Mouse (Mus musculus) liver, embryonic 11.5 days (tissue): ENCODE data around the gene Efcc1. TPM values are rescaled to one million over a fixed set of nuclear protein-coding genes. Genes with fewer than 3 reads are reported as not detected.

Experiments
- ATAC-seq: fragments of 200-750 bp; cut with Nextera tagmentation; replicated peaks from 2 replicates; pipeline ENCODE4 v1.8.0; 2017; ENCODE audit warnings: moderate number of reproducible peaks, mild to moderate bottlenecking, moderate TSS enrichment, moderate library complexity; ENCODE audit not compliant: low FRiP score
- DNase-seq: peaks from one replicate; pipeline ENCODE4 v3.0.0-alpha.2; 2017; ENCODE audit warnings: low spot score
- H3K27ac ChIP-seq: fragments of 300-500 bp; sonication (generic); 2 replicates; pipeline ENCODE4 v1.5.1; 2014; ENCODE audit warnings: mild to moderate bottlenecking, low read depth, low read length, control low read depth
- H3K27me3 ChIP-seq: fragments of 300-500 bp; sonication (generic); replicated peaks from 2 replicates; pipeline ENCODE4 v1.6.1; 2014; ENCODE audit warnings: low read length, mixed read lengths; ENCODE audit not compliant: control insufficient read depth, insufficient read depth
- H3K36me3 ChIP-seq: fragments of 300-500 bp; sonication (generic); 2 replicates; pipeline ENCODE4 v1.6.1; 2014; ENCODE audit warnings: mild to moderate bottlenecking, low read length, moderate library complexity, mixed read lengths; ENCODE audit not compliant: control insufficient read depth, insufficient read depth
- H3K4me1 ChIP-seq: fragments of 300-500 bp; sonication (generic); replicated peaks from 2 replicates; pipeline ENCODE4 v1.6.1; 2014; ENCODE audit warnings: low read length, mixed read lengths; ENCODE audit not compliant: control insufficient read depth, insufficient read depth
- H3K4me2 ChIP-seq: fragments of 300-500 bp; sonication (generic); 2 replicates; pipeline ENCODE4 v1.6.1; 2014; ENCODE audit warnings: mild to moderate bottlenecking, control low read depth, moderate library complexity
- H3K4me3 ChIP-seq: fragments of 300-500 bp; sonication (generic); 2 replicates; pipeline ENCODE4 v1.5.1; 2014; ENCODE audit warnings: low read depth, low read length, control low read depth
- H3K9ac ChIP-seq: fragments of 300-500 bp; sonication (generic); 2 replicates; pipeline ENCODE4 v1.6.1; 2014; ENCODE audit warnings: low read depth, low read length, control low read depth
- H3K9me3 ChIP-seq: fragments of 300-500 bp; sonication (generic); 2 replicates; pipeline ENCODE4 v1.6.1; 2016; ENCODE audit warnings: low read length, inconsistent platforms, mixed read lengths; ENCODE audit not compliant: control insufficient read depth
- WGBS: fragments of 180-500 bp; shearing (Covaris S2); extraction: QIAGEN DNeasy Blood & Tissue Kit; methylation state at CpG from one replicate; pipeline ENCODE4 v1.1.7; 2014; 5-methylcytosine and 5-hydroxymethylcytosine counted together
- polyA plus RNA-seq: library from polyadenylated mRNA; unstranded; fragments of >200 nt; fragmentation: Nextera tagmentation; extraction: Ambion mirVana; gene quantifications from 2 replicates; pipeline ENCODE4 v1.2.1, GENCODE M21; 2014

The Efcc1 gene
- polyA plus RNA-seq, 1 experiment from 2014 or later = 0.45 TPM

DNA sequence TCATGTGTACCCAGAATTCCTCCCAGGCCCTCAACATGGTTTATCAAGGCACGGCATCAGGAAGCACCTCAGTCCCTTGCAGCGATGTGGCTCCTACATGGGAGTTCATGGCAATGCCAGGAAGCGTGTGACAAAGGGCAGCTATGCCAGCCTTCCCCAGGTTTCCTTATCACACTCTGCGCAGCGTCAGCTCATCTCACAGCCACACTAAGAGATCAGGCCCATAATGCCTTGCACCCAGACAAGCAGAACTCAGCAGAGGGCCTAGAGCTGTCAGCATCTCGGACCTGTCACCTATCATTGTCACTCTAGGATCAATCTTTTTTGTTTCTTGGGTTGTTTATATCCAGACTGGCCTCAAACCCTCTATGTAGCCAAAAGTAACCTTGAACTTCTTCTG, 68.9 kb downstream of the Efcc1 start:
- 66% methylated on average over 6 of the region's 6 CpGs for WGBS
- Histone ChIP-seq H3K9ac (no peak overlapping the region), H3K4me1 (peaks cover 17% of the 10 kb centered on the region), H3K9me3 (no peaks in the 10 kb centered on the region), H3K36me3 (peaks cover 4% of the 10 kb centered on the region; the same call in 1 of the 2 replicates), H3K4me2 (no peak overlapping the region), H3K27me3 (no peaks in the 10 kb centered on the region), H3K4me3 (no peak overlapping the region), H3K27ac (no peak overlapping the region)
- ATAC-seq (no peak), DNase-seq (no peak)

DNA sequence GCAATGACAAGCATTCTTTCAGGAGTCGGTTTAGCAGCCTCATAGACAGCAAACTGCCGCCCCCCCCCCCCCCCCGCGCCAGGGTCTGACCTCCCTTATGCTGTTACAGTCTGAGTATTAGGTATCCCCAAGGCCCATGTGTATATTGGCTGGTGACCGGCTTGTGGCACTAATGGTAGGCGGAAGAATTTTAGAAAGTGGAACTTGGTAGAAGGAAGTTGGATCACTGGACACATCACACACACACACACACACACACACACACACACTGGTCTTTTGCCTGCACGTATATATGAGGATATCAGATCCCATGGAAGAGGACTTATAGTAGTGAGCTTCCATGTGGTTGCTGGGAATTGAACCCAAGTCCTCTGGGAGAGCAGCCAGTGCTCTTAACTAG, 71.8 kb downstream of the Efcc1 start:
- H3K36me3 ChIP-seq = peaks cover 4% of the 10 kb centered on the region; the same call in 1 of the 2 replicates
- no peak overlapping the region for H3K4me2 ChIP-seq
- no peak for DNase-seq
- WGBS = 82% methylated on average over 7 of the region's 7 CpGs
- ATAC-seq = no peak
- no peak overlapping the region for H3K4me3 ChIP-seq
- H3K27me3 ChIP-seq = no peaks in the 10 kb centered on the region
- H3K4me1 ChIP-seq = peaks cover 11% of the 10 kb centered on the region
- H3K9ac ChIP-seq = no peak overlapping the region
- no peaks in the 10 kb centered on the region for H3K9me3 ChIP-seq
- no peak overlapping the region for H3K27ac ChIP-seq

DNA sequence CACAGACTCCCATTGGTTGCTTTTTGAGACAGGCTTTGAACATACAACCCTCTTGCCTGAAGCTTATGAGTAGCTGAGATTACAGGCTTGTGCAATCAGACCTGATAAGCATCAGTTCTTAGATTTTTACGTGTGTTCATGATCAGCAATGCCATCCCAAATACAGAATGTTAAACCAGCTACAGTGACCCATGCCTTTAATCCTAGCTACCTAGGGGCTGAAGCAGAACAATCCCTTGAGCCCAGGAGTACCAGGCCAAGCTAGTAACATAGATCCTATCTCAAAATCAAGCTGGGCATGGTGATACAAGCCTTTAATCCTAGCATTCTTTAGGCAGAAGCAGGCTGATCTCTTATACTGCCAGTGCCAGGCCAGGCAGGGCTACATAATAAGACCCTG, 73.4 kb downstream of the Efcc1 start:
- no peak overlapping the region for H3K27ac ChIP-seq
- WGBS = 70% methylated on average over 1 of the region's 1 CpGs
- H3K27me3 ChIP-seq = no peaks in the 10 kb centered on the region
- no peak for ATAC-seq
- no peak overlapping the region for H3K9ac ChIP-seq
- DNase-seq = no peak
- no peak overlapping the region for H3K4me3 ChIP-seq
- H3K4me1 ChIP-seq = peaks cover 24% of the 10 kb centered on the region
- no peak overlapping the region for H3K4me2 ChIP-seq
- H3K36me3 ChIP-seq = peaks cover 2% of the 10 kb centered on the region; the same call in 1 of the 2 replicates
- no peaks in the 10 kb centered on the region for H3K9me3 ChIP-seq

DNA sequence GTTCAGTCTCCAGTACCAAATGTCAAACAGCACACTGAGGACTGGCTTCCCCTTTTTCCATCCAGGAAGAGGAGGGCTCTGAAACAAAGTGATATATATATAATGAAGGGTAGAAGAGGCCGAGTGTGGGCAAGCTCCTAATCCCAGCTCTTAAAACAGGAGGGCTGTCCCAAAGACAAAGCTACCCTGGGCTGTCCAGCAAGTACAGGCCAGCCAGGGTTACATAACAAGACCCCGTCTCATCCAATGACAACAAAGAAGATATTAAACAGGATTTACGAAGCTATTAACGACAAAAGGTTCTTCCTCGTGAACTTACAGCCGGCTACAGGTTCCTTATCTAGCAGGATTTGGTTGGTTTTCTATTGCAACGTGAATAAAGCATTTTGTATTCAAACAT, 74.2 kb downstream of the Efcc1 start:
- Histone ChIP-seq H3K4me1 (peaks cover 32% of the 10 kb centered on the region), H3K27ac (no peak overlapping the region), H3K27me3 (no peaks in the 10 kb centered on the region), H3K4me2 (no peak overlapping the region), H3K4me3 (no peak overlapping the region), H3K9ac (no peak overlapping the region), H3K36me3 (peaks cover 2% of the 10 kb centered on the region; the same call in 1 of the 2 replicates), H3K9me3 (no peaks in the 10 kb centered on the region)
- WGBS = 76% methylated on average over 7 of the region's 7 CpGs
- no peak for ATAC-seq
- DNase-seq = no peak

DNA sequence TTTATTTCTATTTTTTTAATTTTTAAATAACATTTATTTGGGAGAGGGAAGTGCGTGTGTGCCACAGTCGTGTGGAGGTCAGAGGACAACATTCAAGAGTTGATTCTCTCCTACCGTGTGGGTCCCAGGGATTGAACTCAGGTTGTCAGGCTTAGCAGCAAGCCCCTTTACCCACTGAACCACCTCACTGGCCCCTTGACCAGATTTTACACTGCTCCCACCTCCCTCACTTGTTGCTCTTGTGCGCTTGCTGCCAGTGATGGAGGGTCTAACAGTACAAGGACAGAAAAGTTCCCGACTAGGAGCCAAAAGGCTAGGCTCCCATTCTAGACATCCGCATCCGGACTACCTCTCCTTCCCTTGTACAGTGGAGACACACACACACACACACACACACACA, 74.8 kb downstream of the Efcc1 start:
- Histone ChIP-seq H3K9ac (no peak overlapping the region), H3K9me3 (no peaks in the 10 kb centered on the region), H3K4me1 (peaks cover 38% of the 10 kb centered on the region), H3K36me3 (peaks cover 2% of the 10 kb centered on the region; the same call in 1 of the 2 replicates), H3K4me2 (no peak overlapping the region), H3K27ac (no peak overlapping the region), H3K4me3 (no peak overlapping the region), H3K27me3 (no peaks in the 10 kb centered on the region)
- no peak for DNase-seq
- 92% methylated on average over 7 of the region's 7 CpGs for WGBS
- no peak for ATAC-seq

Other genes with a start within 250 kb of the Efcc1 start
- gene Arhgap25, start 197.6 kb upstream of the Efcc1 start, polyA plus RNA-seq = 6.9 and 7.9 TPM in 2 replicates
- 1.8 and 3.2 TPM in 2 replicates for gene Prokr1, start 140.1 kb upstream of the Efcc1 start, polyA plus RNA-seq
- gene Aplf, start 58.7 kb upstream of the Efcc1 start, polyA plus RNA-seq = 22.5 and 25.2 TPM in 2 replicates
- gene Gp9, start 47.2 kb downstream of the Efcc1 start, polyA plus RNA-seq = 37.2 and 37.3 TPM in 2 replicates
- gene Rab43, start 81.3 kb downstream of the Efcc1 start, polyA plus RNA-seq = 20.4 and 21.4 TPM in 2 replicates
- gene Gm45140, start 104.9 kb downstream of the Efcc1 start, polyA plus RNA-seq = 5.6 and 7.8 TPM in 2 replicates
- gene Isy1, start 107.9 kb downstream of the Efcc1 start, polyA plus RNA-seq = 84.8 and 89.0 TPM in 2 replicates
- gene Cnbp, start 120.2 kb downstream of the Efcc1 start, polyA plus RNA-seq = 1,371 and 1,468 TPM in 2 replicates
- 116 and 130 TPM in 2 replicates for gene Copg1, start 156.9 kb downstream of the Efcc1 start, polyA plus RNA-seq
- 41.7 and 42.7 TPM in 2 replicates for gene Hmces, start 183.1 kb downstream of the Efcc1 start, polyA plus RNA-seq